Mouse (Mus musculus) intestine, postnatal 0 days (tissue): ENCODE data around the gene Pitpnb. TPM values are rescaled to one million over a fixed set of nuclear protein-coding genes. Genes with fewer than 3 reads are reported as not detected.

ENCODE experiments used
- ATAC-seq: fragments of 200-750 bp; cut with Nextera tagmentation; 2 replicates; pipeline ENCODE4 v1.8.0; 2017; ENCODE audit warnings: mild to moderate bottlenecking, moderate TSS enrichment, moderate library complexity
- H3K27ac ChIP-seq: fragments of 300-500 bp; sonication (generic); 2 replicates; pipeline ENCODE4 v1.5.1; 2014; ENCODE audit warnings: mild to moderate bottlenecking, low read depth, low read length, moderate library complexity
- H3K27me3 ChIP-seq: fragments of 300-500 bp; sonication (generic); replicated peaks from 2 replicates; pipeline ENCODE4 v1.6.1; 2014; ENCODE audit warnings: low read length, mixed read lengths; ENCODE audit not compliant: control insufficient read depth, insufficient read depth
- H3K36me3 ChIP-seq: fragments of 300-500 bp; sonication (generic); 2 replicates; pipeline ENCODE4 v1.6.1; 2014; ENCODE audit warnings: mild to moderate bottlenecking, moderate library complexity; ENCODE audit not compliant: control insufficient read depth, insufficient read depth
- H3K4me1 ChIP-seq: fragments of 300-500 bp; sonication (generic); replicated peaks from 2 replicates; pipeline ENCODE4 v1.6.1; 2014; ENCODE audit warnings: antibody characterized with exemption, low read length, mixed read lengths; ENCODE audit not compliant: control insufficient read depth, insufficient read depth
- H3K4me2 ChIP-seq: fragments of 300-500 bp; sonication (generic); replicated peaks from 2 replicates; pipeline ENCODE4 v1.6.1; 2014; ENCODE audit warnings: low read depth, mild to moderate bottlenecking, moderate library complexity
- H3K4me3 ChIP-seq: fragments of 300-500 bp; sonication (generic); 2 replicates; pipeline ENCODE4 v1.5.1; 2014; ENCODE audit warnings: low read depth, low read length
- H3K9ac ChIP-seq: fragments of 300-500 bp; sonication (generic); 2 replicates; pipeline ENCODE4 v1.6.1; 2014; ENCODE audit warnings: mild to moderate bottlenecking, low read depth, low read length
- H3K9me3 ChIP-seq: fragments of 300-500 bp; sonication (generic); 2 replicates; pipeline ENCODE4 v1.6.1; 2016; ENCODE audit warnings: mixed run types; ENCODE audit not compliant: control insufficient read depth
- CTCF ChIP-seq: sonication (generic); IDR thresholded peaks from 2 replicates; pipeline ENCODE4 v1.5.1; 2016; ENCODE audit warnings: low read depth, mild to moderate bottlenecking, control low read depth, antibody characterized with exemption, moderate library complexity
- WGBS: fragments of 180-500 bp; shearing (Covaris S2); extraction: QIAGEN DNeasy Blood & Tissue Kit; methylation state at CpG from one replicate; pipeline ENCODE4 v1.1.7; 2014; 5-methylcytosine and 5-hydroxymethylcytosine counted together
- polyA plus RNA-seq: library from polyadenylated mRNA; unstranded; fragments of >200 nt; fragmentation: Nextera tagmentation; extraction: Ambion mirVana; gene quantifications from 2 replicates; pipeline ENCODE4 v1.2.1, GENCODE M21; 2015

The Pitpnb gene
- polyA plus RNA-seq, 1 experiment from 2014 or later: 42.9 TPM

- WGBS: 67% methylated on average over 5 of the region's 5 CpGs
- Histone ChIP-seq H3K9me3 (no peaks in the 10 kb centered on the region), H3K36me3 (no peaks in the 10 kb centered on the region), H3K27ac (no peak overlapping the region), H3K4me1 (no peaks in the 10 kb centered on the region), H3K27me3 (no peaks in the 10 kb centered on the region), H3K4me3 (no peak overlapping the region), H3K9ac (no peak overlapping the region), H3K4me2 (no peak overlapping the region)
- TF ChIP-seq CTCF: no peak
- ATAC-seq: no peak
Observed at GRCm38 (mm10) chr5:111297801-111298200, 32.8 kb upstream of the Pitpnb start.

DNA sequence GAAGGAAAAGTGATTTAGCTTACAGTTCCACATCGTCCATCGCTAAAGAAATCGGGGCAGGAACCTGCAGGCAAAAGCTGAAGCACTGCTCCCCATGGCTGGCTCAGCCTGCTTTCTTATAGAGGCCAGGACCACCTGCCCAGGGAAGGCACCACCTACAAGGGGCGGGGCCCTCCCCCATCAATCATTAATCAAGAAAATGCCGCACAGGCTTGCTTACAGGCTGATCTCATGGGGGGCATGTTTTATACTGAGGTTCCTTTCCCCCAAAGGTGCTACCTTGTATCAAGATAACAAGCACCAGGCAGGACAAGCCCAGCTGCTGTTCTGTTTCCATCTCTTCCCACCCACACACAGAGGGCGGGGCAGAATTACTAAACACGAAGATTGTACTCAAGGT lies 31.9 kb upstream of the Pitpnb start:
- Histone ChIP-seq H3K27me3 (no peaks in the 10 kb centered on the region), H3K27ac (no peak overlapping the region), H3K4me3 (no peak overlapping the region), H3K36me3 (no peaks in the 10 kb centered on the region), H3K4me2 (no peak overlapping the region), H3K9me3 (no peaks in the 10 kb centered on the region), H3K9ac (no peak overlapping the region), H3K4me1 (no peaks in the 10 kb centered on the region)
- ATAC-seq: no peak
- no peak for TF ChIP-seq CTCF
- 44% methylated on average over 7 of the region's 7 CpGs for WGBS

DNA sequence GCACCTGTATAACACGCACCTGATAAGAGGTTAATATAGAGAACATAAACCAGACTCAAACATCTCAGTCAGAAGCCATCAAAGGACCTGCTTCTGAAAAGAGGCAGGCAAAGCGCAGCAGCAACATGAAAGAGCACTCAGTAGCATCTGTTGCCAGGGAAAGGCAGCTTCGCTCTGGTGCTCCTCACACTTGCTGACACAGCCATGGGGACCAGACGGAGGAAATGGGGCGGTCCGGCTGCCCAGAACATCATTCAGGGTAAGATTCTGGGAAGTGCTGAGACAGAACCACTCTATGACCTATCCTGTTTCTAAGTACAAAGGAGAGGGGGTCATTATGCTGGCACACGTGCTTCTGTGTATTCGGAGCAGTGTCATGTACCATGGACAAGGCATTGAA lies 29.8 kb upstream of the Pitpnb start:
- H3K4me2 ChIP-seq: no peak overlapping the region
- ATAC-seq: no peak
- no peaks in the 10 kb centered on the region for H3K9me3 ChIP-seq
- H3K36me3 ChIP-seq: no peaks in the 10 kb centered on the region
- H3K9ac ChIP-seq: no peak overlapping the region
- no peak overlapping the region for H3K27ac ChIP-seq
- H3K27me3 ChIP-seq: no peaks in the 10 kb centered on the region
- no peaks in the 10 kb centered on the region for H3K4me1 ChIP-seq
- no peak overlapping the region for H3K4me3 ChIP-seq
- TF ChIP-seq CTCF: no peak
- 74% methylated on average over 8 of the region's 8 CpGs for WGBS

GRCm38 (mm10) chr5:111301736-111302135 lies 28.8 kb upstream of the Pitpnb start:
- H3K27ac ChIP-seq: no peak overlapping the region
- WGBS: 64% methylated on average over 7 of the region's 7 CpGs
- no peak for TF ChIP-seq CTCF
- H3K36me3 ChIP-seq: no peaks in the 10 kb centered on the region
- H3K9me3 ChIP-seq: no peaks in the 10 kb centered on the region
- no peaks in the 10 kb centered on the region for H3K4me1 ChIP-seq
- no peak overlapping the region for H3K4me2 ChIP-seq
- H3K4me3 ChIP-seq: no peak overlapping the region
- H3K27me3 ChIP-seq: no peaks in the 10 kb centered on the region
- ATAC-seq: no peak
- no peak overlapping the region for H3K9ac ChIP-seq

DNA sequence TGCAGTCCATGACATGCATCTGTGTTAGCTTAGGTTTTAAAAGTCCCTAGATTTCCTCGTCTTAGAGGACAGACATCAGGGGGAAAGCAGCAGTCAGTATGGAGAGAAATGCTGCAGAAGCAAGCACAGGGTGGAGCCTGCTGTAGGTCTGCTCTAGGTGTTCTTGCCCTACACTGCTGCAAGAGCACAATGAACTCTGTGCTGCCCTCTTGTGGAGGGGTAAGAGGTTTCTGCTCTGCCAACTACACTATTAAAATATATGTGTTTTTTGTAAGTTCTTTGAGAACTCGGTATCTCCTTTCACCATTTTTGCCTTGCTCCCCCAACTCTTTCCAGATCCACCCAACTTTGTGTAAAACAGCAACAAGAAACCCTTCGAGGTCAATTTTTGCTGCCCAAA lies 25.8 kb upstream of the Pitpnb start:
- Histone ChIP-seq H3K4me1 (no peaks in the 10 kb centered on the region), H3K36me3 (no peaks in the 10 kb centered on the region), H3K9ac (no peak overlapping the region), H3K27ac (no peak overlapping the region), H3K9me3 (no peaks in the 10 kb centered on the region), H3K4me3 (no peak overlapping the region), H3K4me2 (no peak overlapping the region), H3K27me3 (no peaks in the 10 kb centered on the region)
- 91% methylated on average over 3 of the region's 3 CpGs for WGBS
- no peak for ATAC-seq
- no peak for TF ChIP-seq CTCF

DNA sequence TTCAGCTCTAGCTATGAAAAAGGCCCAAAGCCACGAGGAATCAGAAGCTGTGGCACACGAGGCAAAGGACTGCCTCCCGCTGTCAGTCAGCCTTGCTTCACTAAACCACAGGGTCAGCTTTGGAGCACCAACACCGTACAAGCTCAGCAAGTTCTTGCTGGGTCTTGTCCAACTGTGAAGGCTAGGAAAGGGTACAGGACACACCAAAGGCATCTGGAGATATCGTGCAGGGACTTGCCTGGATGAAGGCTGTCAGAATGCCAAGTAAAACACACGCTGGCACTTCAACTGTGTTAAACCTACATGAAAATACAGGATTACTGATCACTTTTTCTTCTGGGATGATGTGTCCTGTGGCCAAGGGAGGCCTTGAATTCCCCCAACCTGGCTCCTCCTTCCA lies 20.4 kb upstream of the Pitpnb start:
- Histone ChIP-seq H3K36me3 (no peaks in the 10 kb centered on the region), H3K9me3 (no peaks in the 10 kb centered on the region), H3K27ac (no peak overlapping the region), H3K27me3 (no peaks in the 10 kb centered on the region), H3K4me1 (no peaks in the 10 kb centered on the region), H3K4me3 (no peak overlapping the region), H3K4me2 (no peak overlapping the region), H3K9ac (no peak overlapping the region)
- no peak for TF ChIP-seq CTCF
- WGBS: 76% methylated on average over 6 of the region's 6 CpGs
- no peak for ATAC-seq

DNA sequence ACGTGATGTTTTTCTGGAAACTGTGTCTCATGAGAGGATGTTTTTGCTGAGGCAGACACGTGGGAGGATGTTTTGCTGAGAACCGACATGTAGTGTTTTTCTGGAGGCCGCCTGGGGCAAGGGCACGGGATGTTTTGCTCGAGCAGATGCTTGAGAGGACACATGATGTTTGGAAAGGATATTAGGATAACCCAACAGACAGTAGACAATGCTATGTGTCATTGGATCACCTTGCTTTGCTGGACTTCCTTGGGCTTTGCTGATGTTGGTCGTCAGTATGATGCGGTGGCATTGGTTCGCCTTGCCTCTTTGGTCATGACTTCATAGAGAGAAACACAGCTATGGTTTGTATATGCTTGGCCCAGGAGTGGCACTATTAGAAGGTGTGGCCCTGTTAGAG lies 16.7 kb upstream of the Pitpnb start:
- H3K4me1 ChIP-seq: no peaks in the 10 kb centered on the region
- H3K4me2 ChIP-seq: no peak overlapping the region
- no peaks in the 10 kb centered on the region for H3K36me3 ChIP-seq
- no peak for TF ChIP-seq CTCF
- WGBS: 86% methylated on average over 9 of the region's 9 CpGs
- no peaks in the 10 kb centered on the region for H3K9me3 ChIP-seq
- no peak overlapping the region for H3K27ac ChIP-seq
- H3K4me3 ChIP-seq: no peak overlapping the region
- no peak overlapping the region for H3K9ac ChIP-seq
- no peaks in the 10 kb centered on the region; the same call in 1 of the 2 replicates for H3K27me3 ChIP-seq
- ATAC-seq: no peak
